Mouse (Mus musculus) stomach, postnatal 0 days (tissue): ENCODE measurements around the gene Rfpl4. TPM values are rescaled to one million over a fixed set of nuclear protein-coding genes. Genes with fewer than 3 reads are reported as not detected.
A peak's percentile ranks its signal among the peaks of the same experiment; 100 is the strongest.

ENCODE experiments used
- ATAC-seq: fragments of 200-750 bp; cut with Nextera tagmentation; 2 replicates; pipeline ENCODE4 v1.8.0; 2017; ENCODE audit not compliant: low FRiP score, low TSS enrichment
- DNase-seq: peaks from one replicate; pipeline ENCODE4 v3.0.0-alpha.2; 2016; ENCODE audit warnings: low spot score
- H3K27ac ChIP-seq: fragments of 300-500 bp; sonication (generic); replicated peaks from 2 replicates; pipeline ENCODE4 v1.5.1; 2014; ENCODE audit warnings: mild to moderate bottlenecking, control low read depth
- H3K27me3 ChIP-seq: fragments of 300-500 bp; sonication (generic); 2 replicates; pipeline ENCODE4 v1.6.1; 2014; ENCODE audit warnings: low read length; ENCODE audit not compliant: control insufficient read depth, insufficient read depth
- H3K36me3 ChIP-seq: fragments of 300-500 bp; sonication (generic); 2 replicates; pipeline ENCODE4 v1.6.1; 2014; ENCODE audit warnings: low read length, mixed read lengths; ENCODE audit not compliant: control insufficient read depth, insufficient read depth
- H3K4me1 ChIP-seq: fragments of 300-500 bp; sonication (generic); replicated peaks from 2 replicates; pipeline ENCODE4 v1.6.1; 2014; ENCODE audit warnings: antibody characterized with exemption; ENCODE audit not compliant: control insufficient read depth, insufficient read depth
- H3K4me2 ChIP-seq: fragments of 300-500 bp; sonication (generic); replicated peaks from 2 replicates; pipeline ENCODE4 v1.6.1; 2014; ENCODE audit warnings: low read depth, mild to moderate bottlenecking, control low read depth, moderate library complexity
- H3K4me3 ChIP-seq: fragments of 300-500 bp; sonication (generic); 2 replicates; pipeline ENCODE4 v1.5.1; 2014; ENCODE audit warnings: low read depth, low read length, control low read depth
- H3K9ac ChIP-seq: fragments of 300-500 bp; sonication (generic); 2 replicates; pipeline ENCODE4 v1.6.1; 2014; ENCODE audit warnings: mild to moderate bottlenecking, low read length, control low read depth, mixed read lengths
- H3K9me3 ChIP-seq: fragments of 300-500 bp; sonication (generic); 2 replicates; pipeline ENCODE4 v1.6.1; 2016; ENCODE audit warnings: low read length; ENCODE audit not compliant: control insufficient read depth
- CTCF ChIP-seq: IDR thresholded peaks from 2 replicates; pipeline ENCODE4 v1.5.1; 2016; ENCODE audit warnings: antibody characterized with exemption, low read depth, mild to moderate bottlenecking, moderate library complexity
- EP300 ChIP-seq: optimal IDR thresholded peaks from 2 replicates; pipeline ENCODE3; 2016; ENCODE audit warnings: antibody characterized with exemption
- WGBS: fragments of 180-500 bp; shearing (Covaris S2); extraction: QIAGEN DNeasy Blood & Tissue Kit; methylation state at CpG from one replicate; pipeline ENCODE4 v1.1.7; 2014; 5-methylcytosine and 5-hydroxymethylcytosine counted together
- polyA plus RNA-seq: library from polyadenylated mRNA; unstranded; fragments of >200 nt; fragmentation: Nextera tagmentation; extraction: Ambion mirVana; gene quantifications from 2 replicates; pipeline ENCODE4 v1.2.1, GENCODE M21; 2015

The Rfpl4 gene
- polyA plus RNA-seq, 1 experiment from 2014 or later, result not detected

DNA sequence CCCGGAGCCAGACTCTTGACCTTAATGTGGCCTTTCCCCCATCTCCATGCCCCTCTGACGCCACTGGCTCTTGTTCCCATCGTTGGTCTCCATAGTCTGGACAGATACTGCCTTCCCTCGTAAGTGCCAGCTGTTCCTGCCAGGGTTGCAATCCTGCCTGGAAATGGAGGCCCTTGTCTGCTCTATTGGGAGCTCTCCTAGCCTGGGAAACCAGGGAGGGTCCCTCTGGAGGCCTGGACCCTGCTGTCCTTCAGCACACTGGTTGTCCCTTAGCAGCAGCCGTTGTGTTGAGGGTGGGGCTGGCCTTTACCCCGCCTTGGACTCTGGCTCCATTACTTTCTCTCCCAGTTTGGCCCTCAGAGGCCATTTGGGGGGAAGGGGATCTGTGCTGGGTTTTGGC is 24.4 kb downstream of the Rfpl4 start:
- Histone ChIP-seq H3K9ac (no peak overlapping the region), H3K27me3 (no peaks in the 10 kb centered on the region), H3K27ac (no peak overlapping the region), H3K4me3 (no peak overlapping the region), H3K9me3 (no peaks in the 10 kb centered on the region), H3K36me3 (peaks cover 43% of the 10 kb centered on the region), H3K4me2 (no peak overlapping the region), H3K4me1 (no peaks in the 10 kb centered on the region)
- 79% methylated on average over 5 of the region's 6 CpGs for WGBS
- DNase-seq, result no peak
- no peak for ATAC-seq
- no peak for TF ChIP-seq CTCF
- no peak for TF ChIP-seq EP300

DNA sequence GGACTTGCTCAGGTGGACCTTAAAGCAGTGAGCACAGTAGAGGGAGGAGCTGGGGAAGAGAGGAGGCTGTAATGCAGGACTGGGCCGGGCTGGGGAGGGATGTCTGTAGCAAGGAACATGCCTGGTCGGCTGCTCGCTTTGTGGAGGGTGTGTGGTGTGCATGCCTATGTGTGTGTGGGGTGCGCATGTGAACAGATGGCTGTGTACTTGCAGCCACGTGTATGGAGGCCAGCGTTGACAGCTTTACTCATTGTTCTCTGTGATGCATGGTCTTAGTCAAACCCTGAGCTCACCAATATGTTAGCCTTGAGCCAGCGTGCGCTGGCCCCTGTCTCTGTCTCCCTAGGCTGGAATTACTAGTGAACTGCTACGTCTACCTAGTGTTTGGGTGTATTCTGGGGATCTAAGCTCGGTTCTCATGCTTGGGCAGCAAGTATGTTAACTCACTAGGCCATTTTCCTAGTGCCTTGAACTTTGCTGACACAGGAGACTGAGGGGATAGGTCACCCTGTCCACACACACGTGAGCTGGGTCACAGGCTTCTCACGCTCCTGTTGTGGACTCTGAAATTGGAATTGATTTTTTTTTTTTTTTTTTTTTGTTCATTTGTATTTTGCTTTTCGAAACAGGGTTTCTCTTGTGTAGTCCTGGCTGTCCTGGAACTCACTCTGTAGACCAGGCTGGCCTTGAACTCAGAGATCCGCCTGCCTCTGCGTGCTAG is 25.6 kb downstream of the Rfpl4 start:
- DNase-seq, result no peak
- no peak overlapping the region for H3K4me2 ChIP-seq
- H3K36me3 ChIP-seq, result peaks cover 36% of the 10 kb centered on the region
- TF ChIP-seq CTCF, result no peak
- TF ChIP-seq EP300, result no peak
- ATAC-seq, result no peak
- WGBS, result 89% methylated on average over 15 of the region's 15 CpGs
- H3K4me3 ChIP-seq, result no peak overlapping the region
- H3K4me1 ChIP-seq, result no peaks in the 10 kb centered on the region
- H3K9me3 ChIP-seq, result no peaks in the 10 kb centered on the region
- no peak overlapping the region for H3K9ac ChIP-seq
- no peaks in the 10 kb centered on the region for H3K27me3 ChIP-seq
- H3K27ac ChIP-seq, result no peak overlapping the region

GRCm38 (mm10) chr7:5089853-5090252 is 26.9 kb downstream of the Rfpl4 start:
- H3K4me3 ChIP-seq, result no peak overlapping the region
- ATAC-seq (no peak), DNase-seq (no peak)
- H3K36me3 ChIP-seq, result peaks cover 33% of the 10 kb centered on the region
- 90% methylated on average over 15 of the region's 15 CpGs for WGBS
- H3K4me1 ChIP-seq, result no peaks in the 10 kb centered on the region
- H3K9me3 ChIP-seq, result no peaks in the 10 kb centered on the region
- H3K27ac ChIP-seq, result no peak overlapping the region
- no peak overlapping the region for H3K4me2 ChIP-seq
- no peaks in the 10 kb centered on the region for H3K27me3 ChIP-seq
- no peak overlapping the region for H3K9ac ChIP-seq
- TF ChIP-seq EP300 (no peak), CTCF (no peak)

DNA sequence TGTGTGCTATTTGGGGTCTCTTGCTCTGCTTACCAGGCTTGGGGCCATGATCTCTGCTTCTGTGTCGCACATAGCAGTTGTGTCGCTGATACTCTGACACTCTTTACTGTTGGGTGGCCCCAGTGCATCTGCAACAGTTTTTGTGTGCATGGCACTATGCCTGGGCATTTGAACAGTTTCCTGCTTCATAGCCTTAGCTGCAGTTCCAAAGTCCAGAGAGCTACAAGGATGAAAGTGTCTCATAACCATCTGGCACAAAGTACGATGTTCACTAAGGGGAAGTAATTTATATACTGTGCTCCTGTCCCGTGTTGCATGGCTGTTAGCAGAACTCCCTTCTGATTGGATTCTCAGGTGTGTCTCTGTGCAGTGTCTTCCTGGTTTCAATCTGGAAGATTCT is 28.9 kb downstream of the Rfpl4 start:
- H3K27me3 ChIP-seq, result no peaks in the 10 kb centered on the region
- 67% methylated on average over 4 of the region's 4 CpGs for WGBS
- no peak overlapping the region for H3K4me2 ChIP-seq
- no peak overlapping the region for H3K27ac ChIP-seq
- H3K4me3 ChIP-seq, result no peak overlapping the region
- H3K36me3 ChIP-seq, result peaks cover 20% of the 10 kb centered on the region
- ATAC-seq (peak; percentile 63), DNase-seq (no peak)
- H3K4me1 ChIP-seq, result no peaks in the 10 kb centered on the region
- H3K9me3 ChIP-seq, result no peaks in the 10 kb centered on the region
- H3K9ac ChIP-seq, result no peak overlapping the region
- TF ChIP-seq CTCF (no peak), EP300 (no peak)

DNA sequence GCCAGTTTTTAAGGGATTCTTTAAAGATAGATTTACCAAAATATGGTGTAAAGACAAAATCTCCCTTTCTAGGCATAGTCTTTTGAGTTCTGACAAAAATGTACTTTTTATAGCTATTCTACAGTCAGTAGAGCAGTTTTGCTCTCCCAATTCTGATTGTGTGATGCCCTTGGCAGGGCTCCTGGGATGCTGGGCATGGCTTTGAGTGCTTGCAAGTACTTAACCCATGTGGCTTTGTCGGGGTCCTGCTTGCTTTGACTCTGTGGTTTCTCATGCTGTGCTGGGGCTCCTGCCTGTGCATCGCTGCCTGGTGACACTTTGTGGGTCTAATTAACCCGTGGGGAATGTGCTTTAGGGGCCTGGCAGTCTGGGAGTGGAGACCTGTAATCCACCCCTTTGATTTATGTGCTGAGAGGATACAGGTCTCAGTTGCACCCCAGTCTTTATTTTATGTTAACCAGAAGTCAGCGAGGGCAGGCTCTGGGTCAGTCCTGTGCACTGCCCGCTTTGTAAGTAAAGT is 29.8 kb downstream of the Rfpl4 start:
- TF ChIP-seq EP300 (no peak), CTCF (no peak)
- no peaks in the 10 kb centered on the region for H3K9me3 ChIP-seq

DNA sequence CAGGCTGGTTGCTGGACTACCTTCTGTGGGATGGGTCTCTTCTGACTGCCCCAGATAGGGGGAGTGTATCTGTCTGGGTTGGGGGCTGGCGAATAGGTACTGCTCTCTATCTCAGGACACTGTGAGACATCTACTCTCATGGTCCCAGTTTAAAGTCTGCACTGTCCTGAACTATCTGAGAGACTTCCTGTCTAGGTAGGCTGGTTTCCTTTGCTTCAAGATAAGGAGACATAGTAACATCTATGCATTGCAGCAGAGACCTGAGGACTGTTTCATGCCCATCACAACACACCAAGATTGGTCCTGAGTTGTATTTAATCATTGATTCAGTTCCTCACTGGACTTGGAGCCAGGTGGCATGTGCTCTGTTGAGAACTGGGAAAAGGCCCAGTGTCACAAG is 31.2 kb downstream of the Rfpl4 start:
- Histone ChIP-seq H3K27me3 (no peaks in the 10 kb centered on the region), H3K9me3 (no peaks in the 10 kb centered on the region), H3K4me2 (no peak overlapping the region), H3K27ac (no peak overlapping the region), H3K4me3 (no peak overlapping the region), H3K36me3 (peaks cover 11% of the 10 kb centered on the region), H3K9ac (no peak overlapping the region), H3K4me1 (0 out of 2 replicates have a peak, but pooled peaks cover 2% of the 10 kb centered on the region)
- WGBS, result 85% methylated on average over 1 of the region's 1 CpGs
- ATAC-seq (no peak), DNase-seq (no peak)
- TF ChIP-seq CTCF, result no peak
- TF ChIP-seq EP300, result no peak

More for the DNA sequence above, 29.8 kb downstream of the Rfpl4 start:
- Histone ChIP-seq H3K36me3 (peaks cover 13% of the 10 kb centered on the region), H3K4me3 (no peak overlapping the region), H3K4me2 (no peak overlapping the region), H3K27me3 (no peaks in the 10 kb centered on the region), H3K9ac (no peak overlapping the region), H3K4me1 (no peaks in the 10 kb centered on the region), H3K27ac (no peak overlapping the region)
- WGBS, result 75% methylated on average over 5 of the region's 5 CpGs
- ATAC-seq (no peak), DNase-seq (no peak)
